Mouse (Mus musculus): ENCODE data around the gene 1700003E16Rik.

Gene 1700003E16Rik

GRCm38 (mm10) chr6:83127419-83127818 lies 28.8 kb upstream of the 1700003E16Rik start:
- DNase-seq (ENCODE audit: low spot score) = no peak

GRCm38 (mm10) chr6:83131469-83132034 lies 24.7 kb upstream of the 1700003E16Rik start:
- DNase-seq (ENCODE audit: low spot score) = no peak

DNA sequence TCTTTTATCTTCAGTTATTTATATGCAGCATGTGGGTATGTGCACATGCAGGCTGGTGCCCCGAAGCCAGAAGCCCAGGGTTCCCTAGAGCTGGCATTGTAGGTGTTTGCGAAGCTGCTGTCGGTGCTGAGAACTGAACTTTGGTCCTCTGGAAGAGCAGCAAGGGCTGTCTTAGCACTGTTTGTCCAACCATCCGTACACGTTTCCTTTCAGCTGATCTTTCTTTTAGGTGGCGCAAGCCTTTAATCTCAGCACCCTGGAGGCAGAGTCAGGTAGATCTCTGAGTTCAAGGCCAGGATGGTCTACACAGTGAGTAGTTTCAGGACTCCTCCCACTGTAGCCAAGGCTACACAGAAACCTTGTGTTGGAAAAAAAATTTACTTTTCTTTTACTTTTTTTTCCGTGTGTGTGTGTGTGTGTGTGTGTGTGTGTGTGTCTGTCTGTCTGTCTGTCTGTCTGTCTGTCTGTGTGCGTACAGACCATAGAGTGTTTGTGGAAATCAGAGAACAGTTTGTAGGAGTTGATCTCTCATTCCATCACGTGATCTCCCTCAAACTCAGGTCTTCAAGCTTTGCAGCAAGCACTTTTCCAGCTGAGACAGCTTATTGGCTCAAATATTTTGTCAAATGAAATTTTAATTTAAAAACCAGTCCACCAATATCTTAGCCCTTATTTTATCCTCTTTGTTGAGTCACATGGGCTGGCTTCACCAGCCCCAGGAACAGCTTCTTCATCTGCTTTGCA lies 23.9 kb upstream of the 1700003E16Rik start:
- no peak for DNase-seq (ENCODE audit: low spot score)

DNA sequence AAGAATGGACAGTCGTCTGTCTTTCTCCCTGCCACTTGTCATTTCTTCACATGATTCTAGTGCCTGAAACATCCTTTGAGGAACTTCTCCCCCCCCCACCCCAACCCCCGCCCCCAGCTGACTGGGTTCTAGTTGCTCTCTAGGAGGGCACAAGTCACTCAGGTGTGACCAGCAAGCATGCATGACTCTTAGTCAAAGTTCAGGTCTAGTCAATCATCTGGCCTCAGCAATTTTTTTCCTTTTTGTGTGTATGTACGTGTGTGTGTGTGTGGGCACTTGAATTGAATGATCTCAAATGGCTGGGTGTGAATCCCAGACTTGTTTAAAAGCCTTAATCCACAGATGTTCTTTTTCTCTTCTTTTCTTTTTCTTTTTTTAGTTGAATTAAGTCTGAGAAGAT lies 22.0 kb upstream of the 1700003E16Rik start:
- no peak for DNase-seq (ENCODE audit: low spot score)

GRCm38 (mm10) chr6:83134951-83135513 lies 21.2 kb upstream of the 1700003E16Rik start, which contains the start of gene Rtkn:
Gene Rtkn, plus strand, starts transcription at chr6:83135463.
- DNase-seq (ENCODE audit: low spot score) = no peak

DNA sequence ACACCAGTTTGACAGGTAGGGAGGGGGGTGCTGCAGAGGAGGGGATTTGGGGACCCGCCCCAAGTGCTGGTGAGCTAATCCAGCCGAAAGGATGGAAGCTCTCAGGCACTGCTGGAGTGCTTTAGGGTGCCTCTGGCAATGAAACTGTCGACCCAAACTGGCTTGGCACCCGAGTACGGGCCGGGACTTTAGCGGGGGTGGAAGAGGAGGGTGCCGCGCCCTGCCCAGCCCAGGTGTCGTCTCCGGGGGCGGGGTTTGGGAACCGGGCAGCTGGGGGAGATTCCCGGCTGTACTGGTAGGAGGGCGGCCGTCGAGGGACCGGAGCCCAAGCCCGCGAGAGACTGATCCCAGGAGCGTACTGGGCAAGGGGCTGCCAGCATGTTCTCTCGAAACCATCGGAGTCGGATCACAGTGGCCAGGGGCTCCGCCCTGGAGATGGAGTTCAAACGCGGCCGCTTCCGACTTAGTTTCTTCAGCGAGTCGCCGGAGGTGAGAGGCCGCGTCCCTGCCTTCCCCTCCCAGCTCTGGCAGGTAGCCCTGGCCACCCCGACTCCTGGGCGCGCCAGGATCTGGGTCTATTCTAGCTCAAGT lies 20.5 kb upstream of the 1700003E16Rik start:
- DNase-seq (ENCODE audit: low spot score) = peak; percentile 40

- DNase-seq (ENCODE audit: low spot score) = no peak
Observed at GRCm38 (mm10) chr6:83136291-83136880, 19.8 kb upstream of the 1700003E16Rik start.

- DNase-seq (ENCODE audit: low spot score) = peak; percentile 93
Observed at GRCm38 (mm10) chr6:83136881-83137575, 19.2 kb upstream of the 1700003E16Rik start.

DNA sequence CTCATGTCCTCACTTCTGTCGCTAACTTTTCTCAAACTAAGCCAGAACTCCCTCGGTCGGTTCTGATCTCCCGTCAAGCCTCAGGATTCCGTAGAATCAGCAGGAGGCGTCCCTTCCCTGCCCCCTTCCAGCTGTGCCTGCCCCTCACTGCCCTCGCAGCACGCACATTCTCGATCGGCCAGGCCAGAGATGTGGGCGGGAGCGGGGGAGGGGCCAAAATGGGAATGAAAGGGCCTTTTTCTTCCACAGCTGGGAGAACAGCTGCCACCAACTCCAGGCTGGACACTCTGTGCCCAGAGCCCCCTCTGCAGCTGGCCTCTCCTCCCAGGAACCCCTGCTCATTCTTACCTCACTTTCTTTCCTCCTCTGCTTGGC lies 18.6 kb upstream of the 1700003E16Rik start:
- DNase-seq (ENCODE audit: low spot score) = peak; percentile 95

- peak; percentile 83 for DNase-seq (ENCODE audit: low spot score)
Observed at GRCm38 (mm10) chr6:83138056-83138455, 18.1 kb upstream of the 1700003E16Rik start.

DNA sequence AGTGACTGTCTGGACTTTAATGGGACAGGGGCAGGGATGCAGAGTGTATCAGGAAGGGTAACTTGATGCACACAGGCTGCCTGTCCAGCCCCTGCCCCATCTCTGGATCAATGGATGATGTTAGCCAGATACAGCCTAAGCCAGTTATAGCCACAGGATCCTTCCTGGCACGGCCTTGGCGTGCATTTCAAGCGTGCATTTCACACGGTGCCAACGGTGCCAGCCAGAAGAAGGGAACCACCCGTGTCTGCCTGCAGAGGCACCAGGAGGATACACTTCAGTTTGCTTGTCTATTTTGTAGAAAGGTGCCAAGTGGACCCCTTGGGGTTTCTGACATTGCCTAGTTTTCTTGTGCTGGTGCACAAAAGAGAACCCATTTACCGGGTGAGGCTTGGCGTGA lies 16.2 kb upstream of the 1700003E16Rik start:
- DNase-seq (ENCODE audit: low spot score) = no peak

DNA sequence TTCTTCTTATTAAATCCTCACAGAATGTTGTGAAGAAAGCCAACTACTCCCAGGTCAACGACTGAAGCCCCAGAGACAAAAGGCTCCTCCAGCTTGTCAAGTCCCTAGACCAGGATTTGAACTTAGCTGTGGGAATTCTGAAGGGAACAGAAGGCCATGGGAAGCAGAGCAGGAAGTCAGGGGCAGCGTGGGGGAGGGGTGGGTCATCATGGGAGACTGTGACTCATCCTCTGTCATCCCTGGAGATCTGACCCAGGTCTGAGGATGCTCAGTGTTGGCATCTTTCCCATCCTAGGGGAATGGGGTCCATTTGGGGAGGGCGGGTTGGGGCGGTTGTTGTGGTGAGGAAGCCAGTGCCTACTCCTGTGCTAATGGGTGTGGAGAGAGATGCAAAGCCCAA lies 14.6 kb upstream of the 1700003E16Rik start:
- no peak for DNase-seq (ENCODE audit: low spot score)

DNA sequence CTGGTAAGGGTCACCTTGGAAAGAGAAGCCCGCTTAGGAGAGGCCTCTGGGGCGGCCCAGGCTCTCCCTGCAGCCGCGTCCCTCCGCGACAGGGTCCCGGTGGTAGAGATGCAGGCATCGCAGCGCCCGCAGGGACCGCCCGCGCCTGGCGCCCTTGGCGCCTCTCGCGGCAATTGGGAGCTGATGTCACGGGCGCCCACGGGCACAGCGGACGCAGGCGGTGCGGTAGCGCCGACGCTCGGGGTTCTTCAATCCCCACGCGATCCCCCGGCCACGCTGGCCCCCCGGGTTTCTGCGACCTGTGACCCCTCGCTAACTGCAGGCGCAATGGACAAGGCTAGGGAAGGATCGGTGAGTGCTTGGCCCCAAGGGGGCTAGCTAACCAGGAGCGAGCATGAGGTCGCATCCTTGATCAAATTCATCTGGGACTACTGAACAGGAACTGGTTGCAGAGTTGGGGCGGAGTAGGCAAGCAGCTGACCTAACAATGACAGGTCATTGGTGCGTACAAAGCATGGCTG lies 13.9 kb upstream of the 1700003E16Rik start:
- DNase-seq (ENCODE audit: low spot score) = peak; percentile 54

DNA sequence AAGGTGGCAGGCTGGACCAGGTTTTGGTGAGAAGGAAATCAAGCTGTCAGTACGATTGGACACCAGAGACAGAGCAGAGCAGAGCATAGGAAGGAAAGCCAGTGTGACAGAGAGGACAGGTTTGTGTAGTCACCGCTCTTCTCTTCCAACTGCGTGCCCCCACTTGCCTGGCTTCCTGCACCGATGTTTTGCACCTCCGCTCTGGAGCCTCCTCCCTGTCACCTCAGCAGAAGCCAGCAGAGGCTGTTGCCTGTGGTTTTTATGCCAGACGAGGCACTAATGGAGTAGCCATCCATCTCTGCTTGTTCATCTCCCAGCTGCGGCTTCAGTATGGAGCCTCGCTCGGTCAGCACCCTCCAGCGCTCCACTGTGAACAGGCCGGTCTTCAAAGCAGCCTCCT lies 13.3 kb upstream of the 1700003E16Rik start:
- no peak for DNase-seq (ENCODE audit: low spot score)

DNA sequence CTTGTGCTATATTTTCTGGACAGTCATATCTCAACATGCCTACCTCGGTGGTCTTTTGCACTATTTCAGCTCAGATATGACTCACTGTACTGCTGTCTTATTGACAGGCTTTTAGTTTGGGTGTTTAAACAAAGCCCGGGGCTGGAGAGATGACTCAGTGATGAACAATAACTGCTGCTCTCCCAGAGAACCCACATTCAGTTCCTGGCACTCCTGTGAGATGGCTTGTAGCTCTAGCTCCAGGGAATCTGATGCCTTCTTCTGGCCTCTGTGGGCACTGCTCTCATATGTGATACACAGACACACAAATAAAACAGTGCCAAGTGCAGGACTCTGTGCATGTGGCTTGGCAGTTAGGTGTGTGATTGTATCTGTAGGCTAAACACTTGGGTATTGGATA lies 11.0 kb upstream of the 1700003E16Rik start:
- DNase-seq (ENCODE audit: low spot score) = no peak

- no peak for DNase-seq (ENCODE audit: low spot score)
Observed at GRCm38 (mm10) chr6:83145805-83146204, 10.4 kb upstream of the 1700003E16Rik start.

DNA sequence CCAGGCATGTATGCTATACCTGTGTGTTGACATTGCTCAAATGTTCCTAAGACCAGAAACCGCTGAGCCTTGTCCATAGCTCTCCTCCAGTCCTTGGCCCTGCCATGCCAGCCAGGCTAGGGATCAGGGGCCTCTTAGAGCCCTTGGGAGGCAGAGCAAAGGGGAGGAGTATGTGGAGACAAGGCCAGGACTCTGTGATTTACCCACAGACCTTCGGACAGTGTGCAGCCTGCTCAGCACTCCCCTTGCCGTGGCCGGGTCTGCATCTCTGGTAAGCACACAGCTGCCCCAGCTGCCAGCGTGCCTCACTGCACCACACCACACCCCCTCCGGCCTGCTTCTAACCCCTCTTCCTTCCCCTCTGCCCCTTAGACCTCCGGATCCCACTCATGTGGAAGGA lies 8.9 kb upstream of the 1700003E16Rik start:
- no peak for DNase-seq (ENCODE audit: low spot score)

DNA sequence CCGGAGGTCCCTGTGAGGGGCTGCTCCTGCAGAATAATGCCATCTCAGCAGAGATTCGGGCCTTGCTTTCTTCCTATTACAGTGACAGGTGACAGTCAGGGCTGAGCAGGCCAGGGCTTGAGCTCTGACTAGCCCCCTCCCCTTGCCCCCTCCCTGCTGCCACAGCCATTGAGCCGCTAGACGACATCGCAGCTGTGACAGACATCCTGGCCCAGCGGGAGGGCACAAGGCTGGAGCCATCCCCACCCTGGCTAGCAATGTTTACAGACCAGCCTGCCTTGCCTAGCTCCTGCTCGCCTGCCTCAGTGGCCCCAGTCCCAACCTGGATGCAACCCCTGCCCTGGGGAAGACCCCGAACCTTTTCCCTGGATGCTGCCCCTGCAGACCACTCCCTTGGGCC lies 4.5 kb upstream of the 1700003E16Rik start:
- no peak for DNase-seq (ENCODE audit: low spot score)

DNA sequence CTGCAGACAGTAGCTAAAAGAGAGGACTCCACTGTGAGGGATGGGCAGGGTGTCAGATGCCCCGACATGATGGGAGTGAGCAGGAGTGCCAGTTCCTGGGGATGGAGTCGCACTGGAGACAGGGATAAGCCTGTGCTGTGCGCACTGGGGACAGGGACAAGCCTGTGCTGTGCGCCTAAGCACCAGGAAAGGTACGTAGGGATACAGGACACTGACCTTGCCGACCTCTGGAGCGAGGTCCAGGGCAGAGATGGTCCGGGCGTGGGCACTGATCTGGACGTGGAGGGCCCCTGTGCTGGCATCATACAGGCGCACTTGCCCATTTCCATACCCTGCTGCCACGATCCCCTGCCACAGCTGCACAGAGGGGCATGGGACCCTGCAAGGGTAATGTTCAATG lies 3.2 kb upstream of the 1700003E16Rik start:
- DNase-seq (ENCODE audit: low spot score) = no peak

DNA sequence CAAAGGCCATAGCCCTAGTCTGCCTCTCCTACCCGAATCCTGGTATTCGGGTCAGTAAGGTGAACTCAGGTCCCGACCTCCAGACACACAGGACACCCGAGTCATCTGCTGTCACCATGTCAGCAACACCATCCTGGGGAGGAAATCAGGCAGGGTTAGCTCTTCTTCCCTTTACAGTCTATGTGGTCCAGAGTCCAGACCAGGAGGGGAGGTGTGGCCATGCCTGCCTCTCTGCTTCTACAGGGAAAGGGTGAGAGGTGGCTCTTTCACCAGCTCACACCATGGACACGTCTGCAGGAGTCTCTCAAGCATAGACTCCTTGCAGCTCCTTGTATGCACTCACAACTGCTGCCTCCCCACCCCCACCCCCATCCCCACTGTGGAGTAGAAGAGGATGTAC lies 2.7 kb upstream of the 1700003E16Rik start:
- DNase-seq (ENCODE audit: low spot score) = no peak

DNA sequence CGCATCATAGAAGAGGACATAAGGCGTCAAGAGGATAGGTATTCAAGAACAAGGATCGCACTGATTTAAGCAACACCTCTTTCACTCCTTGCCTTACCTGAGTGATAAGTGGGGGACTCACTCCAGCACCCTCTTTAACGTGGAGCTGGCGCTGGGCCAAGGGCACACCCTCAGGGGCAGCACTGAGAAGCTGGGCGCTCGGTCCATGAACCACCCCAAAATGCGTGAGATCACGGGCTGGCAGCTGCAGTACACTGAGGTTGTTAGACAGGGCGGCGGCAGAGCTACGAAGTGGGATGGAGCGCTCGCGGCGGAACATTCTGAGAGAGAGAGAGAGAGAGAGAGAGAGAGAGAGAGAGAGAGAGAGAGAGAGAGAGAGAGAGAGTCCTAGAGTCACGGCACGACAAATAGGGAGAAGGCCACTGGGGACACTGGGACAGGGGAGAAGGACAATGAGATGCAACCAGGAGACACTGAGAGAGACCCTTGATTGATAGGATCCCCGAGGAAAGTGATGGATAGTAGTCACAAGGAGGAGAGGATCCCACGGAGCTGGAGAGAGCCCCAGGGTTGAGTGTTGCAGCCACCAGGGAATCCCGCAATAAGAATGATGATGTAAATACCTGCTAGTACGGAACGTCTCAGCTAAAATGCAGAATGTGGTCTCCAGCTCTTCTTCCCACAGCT lies 509 bp upstream of the 1700003E16Rik start:
- DNase-seq (ENCODE audit: low spot score) = no peak
